Mouse (Mus musculus) induced T-regulatory cell, adult 2 months (primary cell): ENCODE data around the gene Cdh4.

Experiments used
- DNase-seq: peaks from one replicate; pipeline ENCODE4 v3.0.0-alpha.2; 2012; ENCODE audit warnings: low read depth

Cdh4 gene

DNA sequence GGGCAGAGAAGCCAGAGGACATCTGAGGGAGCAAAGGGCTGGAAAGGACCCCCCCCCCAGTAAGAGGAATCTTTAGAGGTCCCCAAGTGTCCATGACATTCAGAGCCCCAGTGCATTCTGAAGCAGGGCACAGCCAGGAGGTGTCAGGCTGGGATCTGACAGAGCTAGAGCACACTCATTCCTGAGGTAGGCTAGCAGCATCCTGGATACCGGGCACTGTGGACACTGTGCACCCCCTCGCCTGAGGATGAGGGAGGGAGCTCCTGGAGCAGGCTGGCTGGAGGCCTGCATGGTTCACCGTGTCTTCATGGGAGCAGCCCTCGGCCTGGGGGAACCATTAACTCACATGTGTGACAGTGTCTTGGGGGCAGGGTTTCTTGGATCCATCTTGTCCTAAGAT, 287.6 kb downstream of the Cdh4 start:
- DNase-seq, result no peak

GRCm38 (mm10) chr2:179733141-179733831, 291.1 kb downstream of the Cdh4 start:
- DNase-seq, result no peak

DNA sequence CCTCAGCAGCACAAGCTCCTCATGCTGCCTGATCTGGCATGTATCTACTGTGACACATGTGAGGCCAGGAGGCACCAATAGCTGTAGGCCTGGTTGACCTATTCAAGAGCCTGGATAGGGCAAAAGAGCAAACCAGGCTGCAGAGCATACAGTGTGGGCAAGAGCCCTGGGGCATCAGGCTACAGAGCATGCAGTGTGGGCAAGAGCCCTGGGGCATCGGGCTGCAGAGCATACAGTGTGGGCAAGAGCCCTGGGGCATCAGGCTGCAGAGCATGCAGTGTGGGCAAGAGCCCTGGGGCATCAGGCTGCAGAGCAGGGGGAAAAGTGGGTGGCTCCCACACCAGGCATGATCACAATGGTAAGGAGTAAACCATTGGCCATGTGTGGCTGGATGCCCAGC, 300.2 kb downstream of the Cdh4 start:
- no peak for DNase-seq

GRCm38 (mm10) chr2:179742828-179743227, 300.6 kb downstream of the Cdh4 start:
- DNase-seq, result no peak

- DNase-seq, result no peak
Observed at GRCm38 (mm10) chr2:179746491-179746890, 304.3 kb downstream of the Cdh4 start.

- no peak for DNase-seq
Observed at GRCm38 (mm10) chr2:179749399-179749798, 307.2 kb downstream of the Cdh4 start.

DNA sequence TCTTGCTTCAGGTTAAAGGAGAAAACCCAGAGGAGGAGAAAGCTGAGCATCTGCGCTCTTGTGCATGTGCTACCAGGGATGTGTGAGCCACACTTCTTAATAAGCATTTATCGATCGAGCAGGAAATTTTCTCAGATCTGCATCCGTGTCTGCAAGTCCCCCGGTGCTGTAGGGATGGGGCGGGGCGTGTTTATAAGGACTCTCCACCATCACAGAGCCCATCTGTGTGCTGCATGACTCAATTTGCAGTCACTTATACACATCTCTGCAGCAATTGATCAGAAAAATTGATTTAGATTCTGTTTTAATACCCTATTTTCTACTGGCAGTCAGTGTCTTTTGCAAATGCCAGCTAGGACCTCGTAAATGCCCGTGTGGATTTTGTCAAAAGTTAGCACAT, 311.6 kb downstream of the Cdh4 start:
- DNase-seq, result no peak

- no peak for DNase-seq
Observed at GRCm38 (mm10) chr2:179754776-179755175, 312.5 kb downstream of the Cdh4 start.

GRCm38 (mm10) chr2:179761718-179762441, 319.6 kb downstream of the Cdh4 start:
- DNase-seq, result no peak

- DNase-seq, result no peak
Observed at GRCm38 (mm10) chr2:179762521-179763305, 320.5 kb downstream of the Cdh4 start.

- DNase-seq, result no peak
Observed at GRCm38 (mm10) chr2:179764460-179764859, 322.2 kb downstream of the Cdh4 start.

- no peak for DNase-seq
Observed at GRCm38 (mm10) chr2:179766664-179767526, 324.7 kb downstream of the Cdh4 start.

GRCm38 (mm10) chr2:179767527-179767849, 325.3 kb downstream of the Cdh4 start:
- DNase-seq, result no peak

DNA sequence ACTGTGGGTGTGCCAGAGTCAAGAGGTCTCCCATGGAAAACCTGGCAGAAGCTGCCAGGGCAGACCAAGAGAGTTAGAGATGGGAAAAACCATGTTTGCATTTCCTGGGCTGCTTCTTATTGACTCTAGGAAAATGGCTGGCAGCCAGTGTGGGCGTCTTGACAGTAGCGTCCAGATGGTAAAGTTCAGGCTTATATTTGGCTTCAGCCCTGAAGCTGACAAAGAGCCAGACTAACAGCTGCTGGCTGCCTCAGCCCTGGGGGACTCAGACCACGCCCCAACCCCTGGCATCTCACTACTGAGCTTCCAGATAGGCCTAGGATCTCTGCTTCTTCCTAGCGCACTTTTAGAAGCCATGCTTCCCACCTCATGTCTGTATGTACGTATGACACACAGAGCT, 326.9 kb downstream of the Cdh4 start:
- no peak for DNase-seq

DNA sequence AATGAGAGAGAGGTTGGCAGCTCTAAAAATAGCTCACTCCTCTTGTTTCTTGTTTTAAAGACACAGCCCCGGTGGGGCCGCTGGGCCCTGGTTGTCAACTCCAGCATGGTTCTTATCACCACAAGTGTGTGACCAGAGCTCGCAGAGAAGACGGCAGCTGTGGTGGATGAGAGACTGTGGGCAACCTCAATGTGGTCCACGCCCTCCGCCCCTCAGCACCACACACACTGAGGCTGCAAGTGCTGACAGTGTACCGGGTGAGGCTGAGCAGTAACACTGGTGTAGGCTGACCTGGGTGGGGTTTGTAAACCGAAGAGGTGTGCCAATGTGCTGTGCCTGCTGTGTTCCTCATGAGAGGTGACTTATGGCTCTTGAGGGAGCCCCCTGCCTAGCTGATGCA, 327.7 kb downstream of the Cdh4 start:
- no peak for DNase-seq

- DNase-seq, result no peak
Observed at GRCm38 (mm10) chr2:179774440-179775110, 332.3 kb downstream of the Cdh4 start.

DNA sequence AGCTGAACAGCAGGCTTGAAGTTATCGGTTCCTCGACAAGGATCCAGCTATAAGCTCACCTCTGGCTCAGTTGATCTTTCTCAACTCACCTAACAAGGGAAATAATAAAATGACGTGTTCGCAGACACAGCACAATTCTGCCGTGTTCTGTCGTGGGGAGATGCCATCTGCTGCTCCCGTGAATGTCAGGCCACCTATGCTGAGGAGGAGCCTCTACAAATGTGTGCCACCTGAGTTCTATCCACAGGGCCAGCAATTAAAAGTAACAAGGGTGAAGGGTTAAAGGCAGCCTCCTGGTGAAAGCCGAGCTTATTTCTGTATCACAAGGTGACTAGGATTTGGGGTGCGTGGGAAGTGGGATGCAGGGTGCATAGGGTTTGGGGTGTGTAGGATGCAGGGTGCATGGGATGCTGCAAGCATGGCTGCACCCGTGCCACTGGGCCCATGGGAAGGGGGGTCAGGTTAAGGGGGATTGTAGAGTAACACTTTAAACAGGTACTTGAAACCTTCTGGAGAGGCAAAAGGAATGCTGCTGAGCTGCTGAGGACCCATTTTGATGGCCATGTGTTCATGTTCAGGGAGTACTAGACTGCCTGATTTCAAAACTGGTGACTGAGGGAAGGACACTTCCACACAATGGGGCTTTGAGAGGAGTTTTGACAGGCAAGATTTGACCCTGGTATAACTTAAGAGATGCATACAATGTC, 333.9 kb downstream of the Cdh4 start:
- DNase-seq, result no peak

DNA sequence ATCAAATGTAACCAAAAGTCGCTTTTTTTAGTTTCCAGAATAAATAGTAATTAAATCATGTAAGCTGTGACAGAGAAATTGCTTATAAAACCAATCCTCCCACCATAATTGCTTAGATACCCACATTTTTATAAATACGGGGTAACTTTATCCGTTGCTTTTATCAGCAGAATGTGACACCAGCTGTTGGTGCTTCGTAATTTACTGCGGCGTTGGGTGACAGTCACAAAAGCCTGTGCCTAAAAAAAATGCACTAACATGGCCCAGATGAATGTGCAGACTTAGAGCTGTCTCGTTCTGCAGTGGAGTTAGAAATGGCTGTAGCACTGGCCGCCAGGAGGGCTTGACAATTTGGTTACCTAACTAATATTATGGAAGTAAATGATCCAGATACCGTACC, 337.0 kb downstream of the Cdh4 start:
- no peak for DNase-seq

GRCm38 (mm10) chr2:179780961-179781360, 338.7 kb downstream of the Cdh4 start:
- no peak for DNase-seq

DNA sequence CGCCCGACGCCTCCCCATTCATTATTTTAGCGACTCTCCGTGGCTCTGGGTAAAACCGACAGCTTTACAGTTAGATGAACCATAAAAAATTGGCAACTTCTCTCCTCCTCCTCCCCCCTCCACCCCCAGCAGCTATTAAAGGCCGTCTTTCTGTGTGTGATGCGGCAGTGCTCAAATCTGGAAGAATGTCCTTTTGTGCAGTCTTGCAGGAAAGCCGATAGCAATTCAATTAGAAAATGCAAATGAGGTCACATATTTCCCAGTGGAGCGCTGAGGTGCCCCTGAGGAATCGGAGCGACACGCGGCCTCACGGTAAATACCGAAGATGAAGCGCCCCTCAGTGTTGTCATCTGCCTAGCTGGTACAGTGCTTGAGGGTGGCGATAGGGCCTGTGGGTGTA, 345.0 kb downstream of the Cdh4 start:
- DNase-seq, result no peak

DNA sequence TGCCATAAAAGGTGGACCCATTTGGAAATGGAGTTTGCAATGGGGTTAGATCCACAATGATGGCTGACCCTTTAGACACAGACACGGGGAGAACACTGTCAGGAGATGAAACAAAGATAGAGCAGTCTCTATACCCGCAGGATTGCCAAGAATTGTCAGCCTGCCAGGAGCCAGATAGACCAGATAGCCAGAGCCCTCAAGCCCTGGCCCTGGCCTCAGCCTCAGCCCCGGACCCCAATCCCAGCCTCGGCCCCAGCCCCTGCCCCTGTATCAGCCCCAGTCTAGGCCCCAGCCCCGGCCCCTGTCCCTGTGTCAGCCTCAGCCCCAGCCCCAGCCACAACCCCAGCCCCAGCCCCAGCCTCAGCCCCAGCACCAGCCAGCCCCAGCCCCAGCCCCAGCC, 345.6 kb downstream of the Cdh4 start:
- DNase-seq, result no peak
